Mouse (Mus musculus): Measurements from ENCODE around the gene Hoxb7. TPM values are rescaled to one million over a fixed set of nuclear protein-coding genes. Genes with fewer than 3 reads are reported as not detected.

Gene Hoxb7
- polyA plus RNA-seq (2012; rRNA removed) = 0.90 and 1.5 TPM in 2 replicates

DNA sequence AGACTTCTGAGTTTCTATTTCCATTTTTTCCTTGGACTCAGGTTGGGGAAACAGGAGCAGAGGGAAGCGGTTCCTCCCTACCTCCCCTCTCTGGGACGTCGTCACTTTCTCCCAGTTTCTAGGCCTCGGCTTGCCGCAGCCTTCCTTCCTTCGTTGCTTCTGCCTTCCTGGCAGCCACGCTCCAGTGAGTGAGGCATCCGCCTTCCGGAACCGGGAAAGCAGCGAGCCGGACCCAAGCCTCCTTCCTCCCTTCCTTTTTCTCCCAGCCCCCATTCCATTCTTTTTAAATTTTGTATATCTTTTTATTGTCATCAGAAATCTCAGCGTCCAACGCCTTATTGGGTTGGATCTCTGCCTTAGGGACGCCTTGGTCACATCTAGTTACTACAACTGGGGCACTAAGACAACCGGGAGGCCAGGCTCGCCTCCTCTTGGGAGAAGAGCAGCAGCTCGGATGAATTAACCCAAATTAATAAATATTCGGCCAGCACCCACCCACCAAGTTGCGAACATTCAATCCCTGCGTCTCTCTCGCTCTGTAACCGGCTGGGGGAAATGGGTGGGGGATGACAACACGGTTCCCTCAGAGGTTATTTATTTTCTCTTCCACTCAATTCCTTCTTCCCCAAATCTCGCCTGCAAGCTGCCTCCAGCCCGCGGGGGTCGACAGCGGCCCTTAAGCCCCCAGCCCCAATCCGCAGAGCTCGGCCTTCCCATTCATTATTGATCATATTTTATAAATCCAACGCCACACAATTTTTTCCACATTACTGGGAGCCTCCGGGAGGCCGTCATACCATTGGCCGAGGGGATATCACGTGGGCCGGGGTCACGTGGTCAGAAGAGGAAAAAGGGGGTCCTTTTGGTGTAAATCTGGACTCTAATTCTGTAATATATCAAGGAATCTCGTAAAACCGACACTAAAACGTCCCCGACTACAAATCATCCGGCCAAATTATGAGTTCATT lies at the start of gene Hoxb7:
TSS of gene Hoxb7 (plus strand) at position 853 of the 968 bp plus-strand sequence.

DNA sequence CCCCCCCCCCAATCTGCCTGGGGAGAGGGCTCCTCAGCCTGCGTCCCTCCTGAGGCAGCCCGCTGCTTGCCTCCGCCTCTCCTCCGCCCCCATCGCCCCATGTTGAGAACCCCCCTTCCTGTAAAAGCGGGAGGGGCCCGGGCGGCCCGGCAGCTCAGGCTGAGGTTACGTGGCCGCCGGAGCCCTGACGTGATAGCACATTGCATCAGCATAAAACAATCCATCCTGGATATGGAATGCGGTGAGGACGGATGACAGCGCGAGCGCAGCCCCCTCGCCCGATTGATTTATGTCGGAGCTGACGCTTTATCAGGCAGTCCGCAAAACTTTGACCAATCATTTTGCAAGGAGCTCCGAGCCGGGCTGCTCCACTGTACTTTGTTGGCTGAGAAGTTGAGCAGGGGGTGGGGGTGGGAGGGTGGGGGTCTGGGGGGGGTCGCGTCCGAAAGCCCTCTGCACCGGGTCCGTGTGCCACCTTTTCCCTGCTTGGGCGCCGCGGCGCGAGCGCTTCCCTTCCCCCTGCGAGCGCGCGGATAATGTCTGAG lies 15.4 kb upstream of the Hoxb7 start, which contains the start of gene Hoxb9:
TSS of gene Hoxb9 (plus strand) at position 462 of the 545 bp plus-strand sequence.

DNA sequence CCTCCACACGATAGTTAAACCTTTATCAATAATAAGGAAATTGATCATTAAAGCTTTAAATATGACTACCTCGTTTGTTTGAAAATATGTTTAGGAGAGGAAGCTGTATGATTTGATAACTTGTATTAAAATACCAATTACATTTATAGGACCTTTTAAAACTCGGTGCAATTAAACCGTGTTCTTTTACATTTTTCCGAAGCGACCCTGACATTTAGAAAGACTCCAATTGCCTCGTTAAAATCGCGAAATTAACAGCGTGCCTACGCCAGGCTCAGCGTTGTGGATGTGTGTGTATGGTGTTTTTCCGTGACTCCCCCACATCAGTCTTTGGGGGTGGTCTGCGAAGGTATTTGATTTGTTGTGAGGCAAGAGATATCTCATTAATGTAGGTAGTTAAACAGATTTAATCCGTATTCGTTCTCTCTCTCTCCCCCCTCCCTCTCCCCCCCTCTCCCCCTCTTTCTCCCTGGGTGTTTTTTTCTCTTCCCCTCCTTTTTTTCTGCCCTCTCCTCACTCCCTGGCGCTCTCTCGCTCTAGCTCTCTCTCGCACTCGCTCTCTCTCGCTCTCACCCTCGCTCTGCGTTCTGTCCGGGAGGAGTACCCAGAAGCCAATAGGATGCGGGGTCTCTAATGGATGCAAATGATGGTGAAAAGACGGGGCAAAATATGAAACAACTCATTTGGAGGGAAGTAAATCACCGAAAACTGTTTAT lies 4.4 kb upstream of the Hoxb7 start, which contains the start of gene Hoxb8:
TSS of gene Hoxb8 (plus strand) at position 51 of the 716 bp plus-strand sequence.

DNA sequence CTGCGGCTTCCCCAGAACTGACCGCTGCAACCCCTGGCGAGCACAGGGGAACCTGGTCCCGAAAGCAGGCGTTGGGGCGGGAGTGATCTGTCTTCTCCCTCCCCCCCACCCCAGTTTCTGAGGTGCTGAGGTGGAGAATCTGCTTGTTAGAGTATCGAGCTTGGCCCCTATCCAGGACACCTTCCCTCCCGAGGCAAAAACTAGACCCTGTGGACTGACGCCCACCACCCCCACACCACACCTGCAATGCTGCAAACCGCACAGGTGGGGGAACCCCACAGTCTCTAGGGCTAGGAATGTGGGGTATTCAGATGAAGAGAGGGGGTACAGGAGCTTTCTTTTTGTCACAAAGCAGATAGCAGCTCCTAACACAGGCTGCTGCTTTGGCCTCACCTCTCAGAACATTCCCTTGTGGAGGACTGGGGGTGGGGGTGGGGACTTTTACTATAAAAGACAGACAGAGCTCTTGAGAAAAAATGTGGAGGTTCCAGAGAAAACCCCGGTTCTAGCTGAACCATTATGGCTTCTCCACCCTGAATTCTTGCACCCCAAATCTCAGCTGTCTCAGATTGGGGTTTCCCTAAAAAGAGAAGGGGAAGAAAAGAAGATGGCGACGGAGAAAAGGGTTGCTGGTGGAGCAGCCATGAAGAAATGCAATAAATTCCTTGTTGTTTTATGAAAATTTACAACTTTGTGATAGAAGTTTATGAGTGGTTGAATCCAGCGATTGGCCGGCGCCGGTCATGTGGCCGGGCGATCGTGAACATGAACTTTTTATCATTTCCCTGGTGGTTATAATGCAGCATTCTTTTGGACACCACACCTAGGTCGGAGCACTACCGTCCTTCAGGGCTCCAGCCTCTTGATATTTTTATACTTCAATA lies 5.5 kb downstream of the Hoxb7 start, which contains the start of gene Hoxb6:
TSS of gene Hoxb6 (plus strand) at position 796 of the 884 bp plus-strand sequence.

DNA sequence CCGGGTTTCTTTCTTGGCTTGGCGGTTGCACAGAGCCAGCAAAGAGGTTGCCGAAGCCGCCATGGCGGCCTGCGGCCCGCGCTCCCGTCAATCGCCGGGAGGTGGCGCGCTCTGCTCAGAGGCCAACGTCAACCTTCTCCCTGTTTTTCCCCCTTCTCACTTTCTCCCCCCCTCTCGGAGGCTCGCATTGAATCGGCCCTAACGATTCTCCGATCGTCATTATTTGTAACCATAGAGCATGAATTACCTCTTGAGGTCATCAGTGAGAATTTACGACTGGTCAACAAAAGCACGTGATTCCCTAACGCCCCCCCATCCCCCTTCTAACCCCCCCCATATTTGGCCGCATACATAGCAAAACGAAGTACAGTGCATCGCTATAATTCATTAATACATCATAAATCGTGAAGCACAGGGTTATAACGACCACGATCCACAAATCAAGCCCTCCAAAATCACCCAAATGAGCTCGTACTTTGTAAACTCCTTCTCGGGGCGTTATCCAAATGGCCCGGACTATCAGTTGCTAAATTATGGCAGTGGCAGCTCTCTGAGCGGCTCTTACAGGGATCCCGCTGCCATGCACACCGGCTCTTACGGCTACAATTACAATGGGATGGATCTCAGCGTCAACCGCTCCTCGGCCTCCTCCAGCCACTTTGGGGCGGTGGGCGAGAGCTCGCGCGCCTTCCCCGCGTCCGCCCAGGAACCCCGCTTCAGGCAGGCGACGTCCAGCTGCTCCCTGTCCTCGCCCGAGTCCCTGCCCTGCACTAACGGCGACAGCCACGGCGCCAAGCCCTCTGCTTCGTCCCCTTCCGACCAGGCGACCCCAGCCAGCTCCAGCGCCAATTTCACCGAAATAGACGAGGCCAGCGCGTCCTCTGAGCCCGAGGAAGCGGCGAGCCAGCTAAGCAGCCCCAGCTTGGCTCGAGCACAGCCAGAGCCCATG lies 17.0 kb downstream of the Hoxb7 start, which contains the start of gene Hoxb5:
TSS of gene Hoxb5 (plus strand) at position 186 of the 949 bp plus-strand sequence.

GRCm38 (mm10) chr11:96317608-96318367 lies 31.4 kb downstream of the Hoxb7 start, which contains the start of gene Hoxb4:
Gene Hoxb4 (plus strand): TSS chr11:96318267.

GRCm38 (mm10) chr11:96323154-96323553 lies 36.7 kb downstream of the Hoxb7 start, which contains the start of gene Hoxb3:
Gene Hoxb3 (plus strand): TSS chr11:96323326.

Other genes with a start within 250 kb of the Hoxb7 start
- 11.7 and 12.0 TPM in 2 replicates for gene Ube2z, start 221.2 kb upstream of the Hoxb7 start, polyA plus RNA-seq (2012; rRNA removed)
- 1,034 and 1,299 TPM in 2 replicates for gene Atp5g1, start 211.0 kb upstream of the Hoxb7 start, polyA plus RNA-seq (2012; rRNA removed)
- not detected in 2 replicates for gene Calcoco2, start 174.7 kb upstream of the Hoxb7 start, polyA plus RNA-seq (2012; rRNA removed)
- gene Ttll6, start 152.8 kb upstream of the Hoxb7 start, polyA plus RNA-seq (2012; rRNA removed) = 0.04 and 0.09 TPM in 2 replicates
- not detected in 2 replicates for gene Hoxb13, start 92.3 kb upstream of the Hoxb7 start, polyA plus RNA-seq (2012; rRNA removed)
- 0.08 and 0.09 TPM in 2 replicates for gene Hoxb9, start 15.2 kb upstream of the Hoxb7 start, polyA plus RNA-seq (2012; rRNA removed)
- gene Hoxb8, start 4.7 kb upstream of the Hoxb7 start, polyA plus RNA-seq (2012; rRNA removed) = 5.6 and 11.0 TPM in 2 replicates
- 5.8 and 10.1 TPM in 2 replicates for gene Hoxb6, start 5.9 kb downstream of the Hoxb7 start, polyA plus RNA-seq (2012; rRNA removed)
- 2.8 and 3.6 TPM in 2 replicates for gene Hoxb5, start 16.7 kb downstream of the Hoxb7 start, polyA plus RNA-seq (2012; rRNA removed)
- gene Hoxb4, start 31.6 kb downstream of the Hoxb7 start, polyA plus RNA-seq (2012; rRNA removed) = 3.6 and 3.8 TPM in 2 replicates
- gene Hoxb3, start 36.7 kb downstream of the Hoxb7 start, polyA plus RNA-seq (2012; rRNA removed) = 4.3 and 5.8 TPM in 2 replicates
- gene Hoxb2, start 63.9 kb downstream of the Hoxb7 start, polyA plus RNA-seq (2012; rRNA removed) = 10.9 and 18.9 TPM in 2 replicates
- gene Hoxb1, start 79.1 kb downstream of the Hoxb7 start, polyA plus RNA-seq (2012; rRNA removed) = not detected in 2 replicates
- gene Skap1, start 178.0 kb downstream of the Hoxb7 start, polyA plus RNA-seq (2012; rRNA removed) = 0.21 and 0.63 TPM in 2 replicates

All from stomach, adult 2 months (tissue).